Mouse (Mus musculus) erythroblast, embryonic 14.5 days (primary cell): ENCODE measurements around the gene Ptprk. TPM values are rescaled to one million over a fixed set of nuclear protein-coding genes. Genes with fewer than 3 reads are reported as not detected.

Experiments
- H3K27me3 ChIP-seq: 2 replicates; pipeline ENCODE4 v1.6.1; 2012; ENCODE audit warnings: inconsistent platforms; ENCODE audit not compliant: control insufficient read depth
- H3K36me3 ChIP-seq: 2 replicates; pipeline ENCODE4 v1.6.1; 2012; ENCODE audit warnings: mild to moderate bottlenecking, inconsistent platforms; ENCODE audit not compliant: control insufficient read depth
- H3K4me1 ChIP-seq: 2 replicates; pipeline ENCODE4 v1.6.1; 2012; ENCODE audit warnings: inconsistent platforms; ENCODE audit not compliant: control insufficient read depth
- H3K4me3 ChIP-seq: replicated peaks from 2 replicates; pipeline ENCODE3; 2012; ENCODE audit warnings: moderate library complexity, mild to moderate bottlenecking, inconsistent platforms
- H3K9me3 ChIP-seq: 2 replicates; pipeline ENCODE4 v1.6.1; 2012; ENCODE audit warnings: low read length, inconsistent platforms, mixed read lengths; ENCODE audit not compliant: control insufficient read depth
- GATA1 ChIP-seq: IDR thresholded peaks from 2 replicates; pipeline ENCODE4 v1.6.1; 2012; ENCODE audit warnings: low read length, inconsistent platforms, mixed read lengths
- TAL1 ChIP-seq: IDR thresholded peaks from 3 replicates; pipeline ENCODE4 v1.6.1; 2012; ENCODE audit warnings: low read length, inconsistent platforms, mixed read lengths
- polyA plus RNA-seq: library from polyadenylated mRNA; stranded (reverse); fragments of >175 nt; gene quantifications from 2 replicates; pipeline ENCODE4 v1.2.3, GENCODE M21; 2012

The Ptprk gene
- polyA plus RNA-seq, 1 experiment, result 0.03 TPM

DNA sequence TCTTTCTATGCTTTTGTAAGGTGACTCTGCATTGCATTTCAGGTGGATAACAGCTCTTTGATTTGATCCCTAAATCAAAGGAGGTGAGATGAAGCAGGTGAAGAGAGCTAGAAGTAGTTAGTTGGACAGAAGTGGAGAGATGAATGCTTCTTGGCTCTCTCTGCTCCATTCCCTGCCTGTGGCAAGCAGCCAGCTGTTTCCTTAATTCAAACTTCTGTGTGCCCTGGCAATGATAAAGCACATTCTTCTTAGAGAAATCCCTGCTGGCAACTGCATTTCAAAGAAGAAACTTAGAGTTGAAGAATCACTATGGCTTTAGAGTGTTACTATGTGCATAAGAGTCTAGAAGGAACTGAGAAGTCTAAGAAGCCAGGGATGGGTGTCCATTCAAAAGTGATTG, 89.6 kb downstream of the Ptprk start:
- Histone ChIP-seq H3K27me3 (no peaks in the 10 kb centered on the region), H3K4me1 (no peaks in the 10 kb centered on the region)
- TF ChIP-seq GATA1 (no peak), TAL1 (no peak)

DNA sequence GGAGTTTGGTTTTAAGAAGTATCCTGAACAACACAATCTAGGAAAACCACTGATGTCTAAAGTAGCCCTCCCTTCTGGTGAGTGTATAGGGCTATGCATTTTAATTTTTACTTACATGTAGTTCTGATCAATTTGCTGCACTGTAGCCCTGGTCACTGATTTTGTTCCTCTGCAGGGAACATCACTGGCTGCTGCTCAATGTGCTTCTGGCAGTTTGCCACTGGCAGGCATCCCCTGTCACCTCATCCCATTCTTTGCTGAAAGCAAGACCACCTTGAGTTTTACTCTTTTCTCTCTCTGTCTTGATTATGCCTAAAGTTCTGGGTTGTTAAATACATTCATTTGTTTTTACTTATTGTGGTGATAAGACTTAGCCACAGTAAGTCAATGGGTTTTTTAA, 90.1 kb downstream of the Ptprk start:
- Histone ChIP-seq H3K36me3 (no peaks in the 10 kb centered on the region), H3K4me3 (no peak overlapping the region), H3K27me3 (no peaks in the 10 kb centered on the region), H3K4me1 (no peaks in the 10 kb centered on the region), H3K9me3 (no peaks in the 10 kb centered on the region)
- TF ChIP-seq GATA1 (no peak), TAL1 (no peak)

More for the DNA sequence above, 89.6 kb downstream of the Ptprk start:
- no peaks in the 10 kb centered on the region for H3K36me3 ChIP-seq
- H3K9me3 ChIP-seq, result no peaks in the 10 kb centered on the region
- H3K4me3 ChIP-seq, result no peak overlapping the region

DNA sequence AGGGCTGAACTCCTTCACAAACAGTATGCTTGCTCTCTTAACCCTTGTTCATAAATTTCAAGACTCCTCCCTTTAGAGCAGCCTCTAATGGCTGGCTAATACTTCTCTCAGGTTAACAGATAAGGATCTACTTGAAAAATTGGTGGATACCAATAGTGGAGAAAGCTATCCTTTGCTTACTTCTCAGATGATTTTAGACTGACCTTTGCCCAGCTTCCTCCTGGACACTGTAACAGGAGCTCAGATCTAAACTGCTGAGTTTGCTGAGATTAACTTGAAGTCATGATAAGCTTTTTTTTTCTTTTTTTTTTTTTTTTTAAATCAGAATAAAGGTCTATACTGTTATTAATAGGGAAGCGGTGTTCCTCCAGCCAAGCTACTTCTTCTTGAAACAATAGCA, 92.0 kb downstream of the Ptprk start:
- no peaks in the 10 kb centered on the region for H3K27me3 ChIP-seq
- H3K4me1 ChIP-seq, result no peaks in the 10 kb centered on the region
- TF ChIP-seq GATA1, result no peak
- TF ChIP-seq TAL1, result no peak
- no peak overlapping the region for H3K4me3 ChIP-seq
- H3K9me3 ChIP-seq, result no peaks in the 10 kb centered on the region
- H3K36me3 ChIP-seq, result no peaks in the 10 kb centered on the region

DNA sequence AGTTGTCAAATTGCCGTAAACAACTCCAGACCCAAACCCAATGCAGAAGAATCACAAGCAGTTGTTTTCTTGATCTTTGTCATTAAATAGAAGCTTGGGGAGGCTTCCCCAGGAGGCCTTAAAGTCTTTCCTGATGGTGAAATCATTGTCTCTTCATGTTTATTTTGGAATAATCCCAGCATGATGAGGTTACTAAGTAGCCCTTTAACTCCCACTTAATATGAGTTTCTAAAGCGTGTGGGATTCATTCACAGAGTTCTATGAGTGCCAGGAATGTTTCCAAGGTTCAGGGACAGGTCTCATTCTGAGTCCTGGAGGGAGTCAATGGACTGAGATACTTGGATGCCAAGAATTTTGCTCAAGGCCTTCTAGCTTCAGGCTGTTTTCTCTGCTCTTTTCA, 92.5 kb downstream of the Ptprk start:
- H3K4me3 ChIP-seq, result no peak overlapping the region
- no peaks in the 10 kb centered on the region for H3K36me3 ChIP-seq
- H3K27me3 ChIP-seq, result no peaks in the 10 kb centered on the region
- no peak for TF ChIP-seq GATA1
- TF ChIP-seq TAL1, result no peak
- H3K9me3 ChIP-seq, result no peaks in the 10 kb centered on the region
- H3K4me1 ChIP-seq, result no peaks in the 10 kb centered on the region

DNA sequence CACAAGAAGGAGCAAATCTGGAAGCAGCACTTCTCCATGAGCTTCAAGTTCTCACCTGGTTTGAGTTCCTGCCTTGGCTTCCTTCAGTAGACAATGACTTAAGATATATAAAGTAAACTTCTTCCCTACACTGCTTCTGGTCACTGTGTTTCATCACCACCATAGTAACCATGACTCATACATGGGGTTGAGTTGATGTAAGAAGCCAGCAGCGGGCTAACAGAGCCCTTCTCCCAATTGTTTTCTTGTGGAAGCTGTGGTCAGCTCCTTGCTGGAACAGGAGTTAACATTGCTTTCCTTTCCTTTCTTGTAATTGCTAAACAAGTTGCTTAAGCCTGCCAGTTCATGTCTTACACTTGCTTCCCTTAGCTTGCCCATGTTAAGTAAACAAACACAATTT, 96.6 kb downstream of the Ptprk start:
- Histone ChIP-seq H3K36me3 (no peaks in the 10 kb centered on the region), H3K4me1 (no peaks in the 10 kb centered on the region), H3K9me3 (no peaks in the 10 kb centered on the region), H3K4me3 (no peak overlapping the region), H3K27me3 (no peaks in the 10 kb centered on the region)
- TF ChIP-seq TAL1, result no peak
- no peak for TF ChIP-seq GATA1

DNA sequence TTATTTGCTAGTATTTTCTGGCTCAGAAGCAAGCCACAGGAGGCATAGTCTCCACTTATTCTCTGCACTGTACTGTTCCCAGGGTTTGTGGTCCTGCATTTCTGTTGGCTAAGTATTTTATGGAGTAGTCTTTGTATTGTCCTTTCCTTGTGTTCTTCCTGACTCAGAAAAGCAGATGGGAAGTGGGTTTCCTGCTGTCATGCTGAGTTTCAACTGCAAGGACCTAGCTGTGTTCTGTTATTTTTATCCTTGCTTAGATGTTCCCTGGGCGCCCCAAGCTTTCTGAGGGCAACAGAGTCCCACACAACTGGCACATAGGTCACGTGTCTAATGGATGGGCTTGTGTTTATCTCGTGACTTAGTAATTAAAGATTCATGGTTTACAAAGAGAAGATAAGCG, 104.3 kb downstream of the Ptprk start:
- TF ChIP-seq TAL1 (no peak), GATA1 (no peak)
- no peaks in the 10 kb centered on the region for H3K9me3 ChIP-seq
- no peak overlapping the region for H3K4me3 ChIP-seq
- H3K36me3 ChIP-seq, result no peaks in the 10 kb centered on the region
- H3K4me1 ChIP-seq, result no peaks in the 10 kb centered on the region
- H3K27me3 ChIP-seq, result no peaks in the 10 kb centered on the region

DNA sequence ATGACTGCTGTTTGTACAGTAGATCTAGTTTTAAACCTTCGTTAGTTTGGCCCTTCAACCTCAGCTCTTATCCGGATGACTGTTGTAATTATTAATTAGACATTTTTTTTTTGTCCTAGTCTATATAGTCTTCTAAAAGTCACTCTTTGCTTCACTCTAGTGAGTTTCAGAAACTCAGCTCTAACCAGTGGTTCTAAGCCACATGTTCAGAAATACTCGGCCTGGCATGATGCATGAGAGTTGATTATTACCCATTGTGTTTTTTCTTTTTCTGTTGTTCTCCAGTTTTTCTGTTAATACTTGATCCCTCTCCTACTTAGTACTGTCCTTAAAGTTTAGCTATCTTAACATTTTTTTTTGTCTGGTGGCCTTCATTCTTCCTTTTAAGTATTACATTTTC, 107.5 kb downstream of the Ptprk start:
- Histone ChIP-seq H3K9me3 (no peaks in the 10 kb centered on the region), H3K4me1 (no peaks in the 10 kb centered on the region), H3K36me3 (no peaks in the 10 kb centered on the region), H3K27me3 (no peaks in the 10 kb centered on the region), H3K4me3 (no peak overlapping the region)
- TF ChIP-seq TAL1 (no peak), GATA1 (no peak)

DNA sequence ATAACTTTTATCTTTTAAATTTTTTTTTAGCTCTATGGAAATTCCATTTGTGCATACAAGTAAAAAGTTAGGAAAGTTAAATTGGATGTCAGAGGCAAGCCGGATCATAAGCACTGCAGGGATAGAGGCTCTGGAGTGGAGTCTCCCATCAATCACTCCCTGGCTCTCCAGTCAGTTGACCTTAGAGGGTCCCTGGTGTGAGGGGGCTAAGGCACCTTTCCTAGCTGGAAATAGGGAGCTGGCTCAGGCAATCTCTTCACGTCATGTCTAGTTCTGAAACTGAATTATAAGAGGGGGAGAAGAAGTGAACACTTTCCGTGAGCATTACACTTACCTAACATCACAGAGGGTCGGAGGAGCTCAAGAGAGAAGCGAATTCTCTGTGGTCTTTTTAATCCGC, 110.1 kb downstream of the Ptprk start:
- Histone ChIP-seq H3K4me1 (no peaks in the 10 kb centered on the region), H3K27me3 (no peaks in the 10 kb centered on the region), H3K36me3 (no peaks in the 10 kb centered on the region), H3K9me3 (no peaks in the 10 kb centered on the region), H3K4me3 (no peak overlapping the region)
- TF ChIP-seq GATA1, result no peak
- no peak for TF ChIP-seq TAL1

DNA sequence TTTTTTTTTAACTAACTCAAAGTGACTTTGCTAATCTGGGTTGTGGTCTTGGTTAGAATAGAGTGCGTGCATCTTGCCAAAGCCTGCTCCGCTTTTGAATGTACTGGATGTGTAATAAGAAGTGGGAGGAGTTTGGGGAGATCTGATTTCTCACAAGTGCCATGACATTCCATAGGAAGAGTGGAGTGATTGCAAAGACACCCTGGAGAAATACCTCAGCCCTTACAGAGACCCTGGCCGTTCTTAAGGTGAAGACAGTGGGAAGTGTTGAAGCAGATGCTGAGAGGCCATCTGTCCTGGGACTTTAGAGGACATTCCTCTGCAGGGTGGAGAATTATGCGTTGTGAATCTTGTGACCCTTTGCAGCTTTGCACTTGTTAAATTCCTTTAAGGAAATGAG, 110.7 kb downstream of the Ptprk start:
- no peak overlapping the region for H3K4me3 ChIP-seq
- no peak for TF ChIP-seq GATA1
- no peak for TF ChIP-seq TAL1

DNA sequence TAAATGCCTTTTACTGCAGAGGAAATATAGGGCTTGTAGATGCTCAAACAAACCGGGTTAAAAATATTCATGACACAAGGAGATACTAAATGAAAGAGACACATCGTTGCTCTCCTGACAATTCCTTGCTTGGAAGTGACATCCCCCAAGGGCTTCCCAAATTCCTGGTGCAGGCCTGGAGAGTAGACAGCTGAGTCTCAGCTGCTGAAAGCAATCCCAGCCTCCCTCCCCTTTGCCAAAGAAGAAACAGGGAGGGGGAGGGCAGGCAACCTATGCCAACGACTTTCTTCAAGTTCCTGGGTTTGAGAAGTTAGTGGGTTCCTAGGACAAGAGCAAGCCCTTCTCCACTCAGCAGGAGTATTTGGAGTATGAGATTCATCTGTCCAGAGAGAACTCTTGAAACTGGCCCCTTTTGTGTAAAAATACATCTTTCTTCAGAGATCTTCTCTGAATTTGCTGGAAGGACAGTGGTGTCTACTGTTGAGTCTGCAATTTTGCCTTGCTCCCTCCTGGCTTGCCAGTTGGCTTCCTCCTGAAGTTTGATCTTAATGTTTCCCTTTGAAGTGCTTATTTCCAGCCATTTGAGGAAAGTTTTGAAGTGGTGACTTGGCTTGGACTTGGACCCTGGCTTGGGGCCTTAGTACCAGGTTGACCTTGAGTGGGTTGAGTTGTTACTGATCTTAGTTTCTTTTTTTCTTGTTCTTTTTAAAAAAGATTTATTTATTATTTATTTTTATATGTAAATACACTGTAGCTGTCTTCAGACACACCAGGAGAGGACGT, 111.6 kb downstream of the Ptprk start:
- no peaks in the 10 kb centered on the region for H3K9me3 ChIP-seq
- no peaks in the 10 kb centered on the region for H3K4me1 ChIP-seq
- H3K36me3 ChIP-seq, result no peaks in the 10 kb centered on the region
- H3K4me3 ChIP-seq, result no peak overlapping the region
- no peak for TF ChIP-seq TAL1
- TF ChIP-seq GATA1, result no peak
- H3K27me3 ChIP-seq, result no peaks in the 10 kb centered on the region

More for the DNA sequence above, 110.7 kb downstream of the Ptprk start:
- H3K9me3 ChIP-seq, result no peaks in the 10 kb centered on the region
- no peaks in the 10 kb centered on the region for H3K36me3 ChIP-seq
- H3K27me3 ChIP-seq, result no peaks in the 10 kb centered on the region
- no peaks in the 10 kb centered on the region for H3K4me1 ChIP-seq
